Mouse (Mus musculus) liver, postnatal 0 days (tissue): ENCODE data around the gene Acsbg2. TPM values are rescaled to one million over a fixed set of nuclear protein-coding genes. Genes with fewer than 3 reads are reported as not detected.

Experiments used
- ATAC-seq: fragments of 200-750 bp; cut with Nextera tagmentation; 2 replicates; pipeline ENCODE4 v1.8.0; 2017; ENCODE audit warnings: mild to moderate bottlenecking, moderate library complexity
- DNase-seq: peaks from one replicate; pipeline ENCODE4 v3.0.0-alpha.2; 2016
- H3K27ac ChIP-seq: fragments of 300-500 bp; sonication (generic); 2 replicates; pipeline ENCODE4 v1.5.1; 2014; ENCODE audit warnings: antibody characterized with exemption, moderate library complexity, mild to moderate bottlenecking, low read depth
- H3K27me3 ChIP-seq: fragments of 300-500 bp; sonication (generic); 2 replicates; pipeline ENCODE4 v1.6.1; 2014; ENCODE audit warnings: low read length, control low read depth, mixed read lengths; ENCODE audit not compliant: insufficient read depth
- H3K36me3 ChIP-seq: fragments of 300-500 bp; sonication (generic); replicated peaks from 2 replicates; pipeline ENCODE4 v1.6.1; 2014; ENCODE audit warnings: mild to moderate bottlenecking, control low read depth, low read length, moderate library complexity, mixed read lengths; ENCODE audit not compliant: insufficient read depth
- H3K4me1 ChIP-seq: fragments of 300-500 bp; sonication (generic); 2 replicates; pipeline ENCODE4 v1.6.1; 2014; ENCODE audit warnings: antibody characterized with exemption, mild to moderate bottlenecking, control low read depth; ENCODE audit not compliant: insufficient read depth
- H3K4me2 ChIP-seq: fragments of 300-500 bp; sonication (generic); 2 replicates; pipeline ENCODE4 v1.6.1; 2014; ENCODE audit warnings: low read depth, mild to moderate bottlenecking, low read length, moderate library complexity, mixed read lengths
- H3K4me3 ChIP-seq: fragments of 300-500 bp; sonication (generic); 2 replicates; pipeline ENCODE4 v1.5.1; 2014; ENCODE audit warnings: low read depth, low read length
- H3K9ac ChIP-seq: fragments of 300-500 bp; sonication (generic); replicated peaks from 2 replicates; pipeline ENCODE4 v1.6.1; 2014; ENCODE audit warnings: mild to moderate bottlenecking, moderate library complexity
- H3K9me3 ChIP-seq: fragments of 300-500 bp; sonication (generic); 2 replicates; pipeline ENCODE4 v1.6.1; 2016; ENCODE audit warnings: mild to moderate bottlenecking, control low read depth, low read length, mixed read lengths
- CTCF ChIP-seq: sonication (generic); IDR thresholded peaks from 2 replicates; pipeline ENCODE4 v1.5.1; 2016; ENCODE audit warnings: antibody characterized with exemption, low read depth
- EP300 ChIP-seq: IDR thresholded peaks from 2 replicates; pipeline ENCODE4 v1.6.1; 2016; ENCODE audit warnings: antibody characterized with exemption, low read depth, mild to moderate bottlenecking
- WGBS: fragments of 180-500 bp; shearing (Covaris S2); extraction: QIAGEN DNeasy Blood & Tissue Kit; methylation state at CpG from one replicate; pipeline ENCODE4 v1.1.7; 2014; ENCODE audit not compliant: insufficient replicate concordance; 5-methylcytosine and 5-hydroxymethylcytosine counted together
- polyA plus RNA-seq: library from polyadenylated mRNA; unstranded; fragments of >200 nt; fragmentation: Nextera tagmentation; extraction: Ambion mirVana; gene quantifications from 2 replicates; pipeline ENCODE4 v1.2.1, GENCODE M21; 2015

Gene Acsbg2
- polyA plus RNA-seq, 1 experiment from 2014 or later = not detected

DNA sequence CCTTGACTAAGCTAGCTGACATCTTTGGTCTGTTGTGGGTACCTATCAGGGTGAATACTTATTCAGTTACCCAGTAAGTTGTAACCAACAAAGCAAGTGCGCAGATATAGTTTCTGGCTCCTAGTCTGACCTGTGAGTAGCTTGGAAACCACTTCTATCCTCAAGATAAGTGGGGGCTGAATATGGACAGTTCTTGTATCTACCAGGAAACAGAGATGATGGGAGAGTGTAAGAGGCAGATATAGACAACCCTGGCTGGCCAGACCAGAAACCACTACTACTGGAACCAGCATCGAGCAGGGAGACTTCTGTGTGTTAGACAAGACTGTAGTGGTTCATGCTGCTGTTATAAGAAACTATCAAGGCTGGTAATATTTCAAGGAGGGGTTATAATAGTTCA, 15.8 kb upstream of the Acsbg2 start:
- 0 out of 2 replicates have a peak, but pooled peaks cover under 1% of the 10 kb centered on the region for H3K4me1 ChIP-seq
- 0 out of 2 replicates have a peak, but pooled peaks have one; percentile 23 for ATAC-seq
- TF ChIP-seq EP300 (no peak), CTCF (no peak)
- no peak overlapping the region for H3K27ac ChIP-seq
- H3K9ac ChIP-seq = no peak overlapping the region
- no peak for DNase-seq
- H3K4me2 ChIP-seq = no peak overlapping the region
- peaks cover 25% of the 10 kb centered on the region for H3K36me3 ChIP-seq
- no peaks in the 10 kb centered on the region for H3K9me3 ChIP-seq
- H3K4me3 ChIP-seq = no peak overlapping the region
- no peaks in the 10 kb centered on the region for H3K27me3 ChIP-seq
- WGBS = 71% methylated on average over 2 of the region's 2 CpGs

DNA sequence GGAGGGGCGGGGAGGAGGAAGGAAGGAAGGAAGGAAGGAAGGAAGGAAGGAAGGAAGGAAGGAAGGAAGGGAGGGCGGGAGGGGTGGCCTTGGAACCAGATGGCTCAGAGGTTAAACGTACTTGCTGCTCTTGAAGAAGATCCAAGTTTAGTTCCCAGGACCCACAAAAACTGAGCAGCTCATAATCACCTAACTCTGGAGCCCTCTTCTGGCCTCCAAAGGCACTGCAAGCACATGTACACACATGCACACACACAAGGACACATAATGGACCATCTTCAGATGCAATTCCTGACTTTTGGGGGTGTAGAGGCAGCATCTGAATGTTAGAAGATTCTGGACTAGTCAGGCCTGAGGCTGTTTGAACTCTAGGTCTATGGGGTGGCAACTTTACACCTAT, 13.8 kb upstream of the Acsbg2 start:
- no peak overlapping the region for H3K4me2 ChIP-seq
- H3K27ac ChIP-seq = no peak overlapping the region
- DNase-seq (no peak), ATAC-seq (no peak)
- no peak overlapping the region for H3K9ac ChIP-seq
- H3K36me3 ChIP-seq = peaks cover 11% of the 10 kb centered on the region
- H3K4me1 ChIP-seq = peaks cover 15% of the 10 kb centered on the region
- no peaks in the 10 kb centered on the region for H3K27me3 ChIP-seq
- WGBS = 72% methylated on average over 2 of the region's 3 CpGs
- TF ChIP-seq CTCF = peak; percentile 40
- no peak for TF ChIP-seq EP300
- H3K4me3 ChIP-seq = no peak overlapping the region
- no peaks in the 10 kb centered on the region for H3K9me3 ChIP-seq

GRCm38 (mm10) chr17:56884809-56885208, 10.6 kb upstream of the Acsbg2 start:
- no peaks in the 10 kb centered on the region for H3K36me3 ChIP-seq
- peaks cover 15% of the 10 kb centered on the region for H3K4me1 ChIP-seq
- no peak overlapping the region for H3K27ac ChIP-seq
- H3K4me2 ChIP-seq = no peak overlapping the region
- no peak for ATAC-seq
- TF ChIP-seq EP300 (no peak), CTCF (no peak)
- H3K4me3 ChIP-seq = no peak overlapping the region
- no peaks in the 10 kb centered on the region for H3K27me3 ChIP-seq
- no peaks in the 10 kb centered on the region for H3K9me3 ChIP-seq
- no peak overlapping the region for H3K9ac ChIP-seq
- DNase-seq = no peak
- WGBS = 70% methylated on average over 17 of the region's 17 CpGs

DNA sequence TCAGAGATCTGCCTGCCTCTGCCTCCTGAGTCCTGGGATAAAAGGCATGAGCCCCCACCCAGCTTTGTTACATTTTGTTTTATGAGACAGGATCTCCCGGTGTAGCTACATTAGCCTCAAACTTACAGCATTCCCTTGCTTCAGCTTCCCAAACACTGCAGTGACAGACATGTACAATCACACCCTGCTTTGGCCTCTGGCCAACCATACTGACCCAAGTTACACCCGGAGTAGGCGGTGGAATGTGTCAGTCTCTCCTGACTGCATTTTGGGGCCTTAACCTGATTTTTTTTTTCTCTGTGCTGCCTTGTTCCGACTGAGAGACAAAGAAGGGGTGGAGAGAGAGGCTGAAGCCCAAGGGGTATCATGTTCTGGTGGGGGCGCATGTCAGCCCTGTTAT, 10.1 kb upstream of the Acsbg2 start:
- ATAC-seq (no peak), DNase-seq (no peak)
- Histone ChIP-seq H3K4me2 (no peak overlapping the region), H3K4me3 (no peak overlapping the region), H3K9me3 (no peaks in the 10 kb centered on the region), H3K9ac (no peak overlapping the region), H3K27ac (no peak overlapping the region), H3K27me3 (no peaks in the 10 kb centered on the region), H3K4me1 (peaks cover 15% of the 10 kb centered on the region), H3K36me3 (no peaks in the 10 kb centered on the region)
- 49% methylated on average over 5 of the region's 5 CpGs for WGBS
- no peak for TF ChIP-seq CTCF
- no peak for TF ChIP-seq EP300

DNA sequence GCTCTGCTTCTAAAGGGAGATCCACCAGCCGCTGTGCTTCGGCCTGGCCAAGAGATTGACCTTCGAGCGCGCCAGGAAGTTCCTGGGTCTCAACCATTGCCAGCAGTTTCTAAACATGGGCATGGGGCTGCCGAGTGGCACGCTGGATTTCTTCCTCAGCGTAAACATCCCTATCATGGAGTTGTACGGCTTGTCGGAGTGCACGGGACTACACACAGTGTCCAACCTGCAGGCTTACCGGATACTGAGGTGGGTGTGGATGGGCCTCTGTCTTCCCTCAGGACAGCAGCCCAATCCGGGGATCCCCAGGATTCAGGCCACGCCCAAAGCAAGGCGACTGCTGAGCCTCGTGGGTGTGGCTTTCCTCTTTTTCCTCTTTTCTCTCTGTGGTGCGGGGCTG, 9.4 kb upstream of the Acsbg2 start:
- no peak for ATAC-seq
- peaks cover 15% of the 10 kb centered on the region for H3K4me1 ChIP-seq
- 32% methylated on average over 17 of the region's 17 CpGs for WGBS
- H3K9me3 ChIP-seq = no peaks in the 10 kb centered on the region
- no peaks in the 10 kb centered on the region for H3K27me3 ChIP-seq
- TF ChIP-seq CTCF = no peak
- no peak for TF ChIP-seq EP300
- H3K27ac ChIP-seq = no peak overlapping the region
- H3K9ac ChIP-seq = 0 out of 2 replicates have a peak overlapping the region, but pooled peaks have one; percentile 16
- no peak for DNase-seq
- no peaks in the 10 kb centered on the region for H3K36me3 ChIP-seq
- no peak overlapping the region for H3K4me3 ChIP-seq
- H3K4me2 ChIP-seq = peak overlapping the region; percentile 53

- H3K36me3 ChIP-seq = no peaks in the 10 kb centered on the region
- no peak overlapping the region for H3K27ac ChIP-seq
- whole genome bisulfite sequencing = 81% methylated on average over 19 of the region's 19 CpGs
- TF ChIP-seq EP300 (no peak), CTCF (no peak)
- no peaks in the 10 kb centered on the region for H3K4me1 ChIP-seq
- ATAC-seq = no peak
- H3K4me3 ChIP-seq = no peak overlapping the region
- no peaks in the 10 kb centered on the region for H3K27me3 ChIP-seq
- DNase-seq = no peak
- H3K9me3 ChIP-seq = no peaks in the 10 kb centered on the region
- H3K9ac ChIP-seq = no peak overlapping the region
- no peak overlapping the region for H3K4me2 ChIP-seq
Observed at GRCm38 (mm10) chr17:56877426-56877825, 3.2 kb upstream of the Acsbg2 start.

DNA sequence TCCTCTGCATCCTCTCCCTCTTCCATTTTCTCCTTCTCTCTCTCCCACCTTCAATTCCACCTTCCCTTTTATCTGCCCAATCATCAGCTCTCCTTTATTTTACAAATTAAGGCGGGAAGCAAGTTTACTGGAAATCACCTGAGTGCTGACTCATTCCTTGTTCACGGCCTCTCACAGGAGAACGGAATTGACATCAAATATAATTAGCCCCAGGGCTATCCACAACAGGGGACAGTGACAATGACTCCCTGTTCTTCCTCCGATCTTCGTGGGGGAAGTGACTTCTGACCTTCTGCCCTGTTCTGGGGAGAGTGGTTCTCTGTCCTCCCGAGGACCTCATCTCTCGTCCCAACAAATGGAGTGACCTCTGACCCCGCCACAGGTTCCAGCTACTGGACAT, 2.7 kb upstream of the Acsbg2 start:
- no peak for ATAC-seq

More for the DNA sequence above, 2.7 kb upstream of the Acsbg2 start:
- H3K9me3 ChIP-seq = no peaks in the 10 kb centered on the region
- no peak for DNase-seq
- H3K4me3 ChIP-seq = no peak overlapping the region
- H3K27ac ChIP-seq = no peak overlapping the region
- no peak overlapping the region for H3K4me2 ChIP-seq
- TF ChIP-seq CTCF = no peak
- H3K4me1 ChIP-seq = no peaks in the 10 kb centered on the region
- H3K27me3 ChIP-seq = no peaks in the 10 kb centered on the region
- no peak overlapping the region for H3K9ac ChIP-seq
- H3K36me3 ChIP-seq = no peaks in the 10 kb centered on the region
- WGBS = 63% methylated on average over 8 of the region's 8 CpGs
